Mouse (Mus musculus) cerebellum, postnatal 14 days (tissue): ENCODE measurements around the gene Btbd35f24.
"Not testable (repeated sequence)": the region's sequence is repeated elsewhere in the genome, so short reads cannot be mapped to it uniquely, and the experiment has no call there.

Source experiments
- DNase-seq, 2 experiments: peaks; one replicate each; pipeline ENCODE4 v3.0.0; 2021; ENCODE audit warnings: mixed read lengths in 2 of 2

Btbd35f24 gene

GRCm38 (mm10) chrX:3195727-3196126, at the start of gene Btbd35f24:
Gene Btbd35f24, minus strand, starts transcription at chrX:3195827.
- not testable (repeated sequence) for DNase-seq
